Mouse (Mus musculus): ENCODE data around the gene Rps18. TPM values are rescaled to one million over a fixed set of nuclear protein-coding genes. Genes with fewer than 3 reads are reported as not detected.
A peak's percentile ranks its signal among the peaks of the same experiment; 100 is the strongest.

The Rps18 gene
- polyA plus RNA-seq, 1 experiment from 2014 or later, result 1,812 TPM

- Histone ChIP-seq H3K4me2 (replicated peaks) (peak within 1 kb of the TSS; percentile 91), H3K27me3 (replicated peaks) (no peaks in the 10 kb centered on the region), H3K4me3 (replicated peaks) (peak within 1 kb of the TSS; percentile 52), H3K36me3 (peaks cover 13% of the 10 kb centered on the region), H3K9me3 (no peaks in the 10 kb centered on the region), H3K9ac (peak within 1 kb of the TSS; percentile 59), H3K27ac (peak within 1 kb of the TSS; percentile 96), H3K4me1 (replicated peaks) (peaks cover 52% of the 10 kb centered on the region)
- 1% methylated on average over 45 of the region's 45 CpGs for WGBS
- ATAC-seq, result peak; percentile 79
Observed at GRCm38 (mm10) chr17:33951021-33951946, 4.5 kb downstream of the Rps18 start, which contains the start of gene B3galt4. Gene B3galt4 (minus strand): TSS chr17:33951488.

GRCm38 (mm10) chr17:33950131-33950625 lies 5.6 kb downstream of the Rps18 start:
- Histone ChIP-seq H3K4me1 (replicated peaks) (peaks cover 52% of the 10 kb centered on the region), H3K36me3 (peaks cover 16% of the 10 kb centered on the region), H3K27ac (peak overlapping the region; percentile 96), H3K9ac (peak overlapping the region; percentile 59), H3K9me3 (no peaks in the 10 kb centered on the region), H3K4me2 (replicated peaks) (peak overlapping the region; percentile 91), H3K4me3 (replicated peaks) (peak overlapping the region; percentile 52), H3K27me3 (replicated peaks) (no peaks in the 10 kb centered on the region)
- WGBS, result 77% methylated on average over 10 of the region's 10 CpGs
- no peak for ATAC-seq

GRCm38 (mm10) chr17:33948905-33949537 lies 6.8 kb downstream of the Rps18 start:
- peak; percentile 67 for ATAC-seq
- H3K36me3 ChIP-seq, result peaks cover 22% of the 10 kb centered on the region
- 0 out of 2 replicates have a peak overlapping the region, but pooled peaks have one; percentile 1 for H3K4me3 ChIP-seq (replicated peaks)
- no peaks in the 10 kb centered on the region for H3K9me3 ChIP-seq
- 69% methylated on average over 19 of the region's 19 CpGs for WGBS
- H3K27ac ChIP-seq, result peak overlapping the region; percentile 70
- peak overlapping the region; percentile 21; the same call in 1 of the 2 replicates for H3K9ac ChIP-seq
- H3K4me1 ChIP-seq (replicated peaks), result peaks cover 46% of the 10 kb centered on the region
- H3K27me3 ChIP-seq (replicated peaks), result no peaks in the 10 kb centered on the region
- peak overlapping the region; percentile 91 for H3K4me2 ChIP-seq (replicated peaks)

- ATAC-seq, result no peak
- Histone ChIP-seq H3K9me3 (no peaks in the 10 kb centered on the region), H3K4me2 (replicated peaks) (peak overlapping the region; percentile 91), H3K36me3 (peaks cover 22% of the 10 kb centered on the region), H3K4me1 (replicated peaks) (peaks cover 40% of the 10 kb centered on the region), H3K9ac (peak overlapping the region; percentile 21; the same call in 1 of the 2 replicates), H3K4me3 (replicated peaks) (no peak overlapping the region), H3K27ac (peak overlapping the region; percentile 70), H3K27me3 (replicated peaks) (no peaks in the 10 kb centered on the region)
- 86% methylated on average over 22 of the region's 22 CpGs for WGBS
Observed at GRCm38 (mm10) chr17:33948090-33948904, 7.5 kb downstream of the Rps18 start.

GRCm38 (mm10) chr17:33947430-33948089 lies 8.2 kb downstream of the Rps18 start:
- WGBS, result 92% methylated on average over 10 of the region's 10 CpGs

GRCm38 (mm10) chr17:33943454-33943853 lies 12.3 kb downstream of the Rps18 start:
- no peaks in the 10 kb centered on the region for H3K27me3 ChIP-seq (replicated peaks)
- H3K36me3 ChIP-seq, result peaks cover 19% of the 10 kb centered on the region; the same call in 1 of the 2 replicates
- H3K4me3 ChIP-seq (replicated peaks), result no peak overlapping the region
- H3K27ac ChIP-seq, result no peak overlapping the region
- H3K9ac ChIP-seq, result no peak overlapping the region
- no peaks in the 10 kb centered on the region for H3K9me3 ChIP-seq
- H3K4me1 ChIP-seq (replicated peaks), result peaks cover 25% of the 10 kb centered on the region
- H3K4me2 ChIP-seq (replicated peaks), result no peak overlapping the region
- no peak for ATAC-seq
- WGBS, result 94% methylated on average over 15 of the region's 15 CpGs

More at GRCm38 (mm10) chr17:33947430-33948089, 8.2 kb downstream of the Rps18 start:
- peaks cover 33% of the 10 kb centered on the region for H3K4me1 ChIP-seq (replicated peaks)
- H3K4me2 ChIP-seq (replicated peaks), result no peak overlapping the region
- no peak overlapping the region for H3K4me3 ChIP-seq (replicated peaks)
- H3K9ac ChIP-seq, result no peak overlapping the region
- no peaks in the 10 kb centered on the region for H3K9me3 ChIP-seq
- no peak for ATAC-seq
- H3K27me3 ChIP-seq (replicated peaks), result no peaks in the 10 kb centered on the region
- peaks cover 19% of the 10 kb centered on the region; the same call in 1 of the 2 replicates for H3K36me3 ChIP-seq
- no peak overlapping the region for H3K27ac ChIP-seq

- Histone ChIP-seq H3K27ac (no peak overlapping the region), H3K4me2 (replicated peaks) (peak overlapping the region; percentile 93), H3K9ac (peak overlapping the region; percentile 69), H3K9me3 (no peaks in the 10 kb centered on the region), H3K27me3 (replicated peaks) (no peaks in the 10 kb centered on the region), H3K4me1 (replicated peaks) (peaks cover 22% of the 10 kb centered on the region), H3K36me3 (peaks cover 28% of the 10 kb centered on the region), H3K4me3 (replicated peaks) (peak overlapping the region; percentile 83)
- 53% methylated on average over 19 of the region's 19 CpGs for WGBS
- no peak for ATAC-seq
Observed at GRCm38 (mm10) chr17:33941381-33941780, 14.4 kb downstream of the Rps18 start.

GRCm38 (mm10) chr17:33940981-33941380 lies 14.8 kb downstream of the Rps18 start:
- peak overlapping the region; percentile 69 for H3K9ac ChIP-seq
- peak overlapping the region; percentile 93 for H3K4me2 ChIP-seq (replicated peaks)
- no peak overlapping the region for H3K27ac ChIP-seq
- no peaks in the 10 kb centered on the region for H3K27me3 ChIP-seq (replicated peaks)
- peak overlapping the region; percentile 83 for H3K4me3 ChIP-seq (replicated peaks)
- ATAC-seq, result peak; percentile 12; the same call in 1 of the 2 replicates
- 1% methylated on average over 26 of the region's 26 CpGs for WGBS
- H3K36me3 ChIP-seq, result peaks cover 28% of the 10 kb centered on the region
- H3K4me1 ChIP-seq (replicated peaks), result peaks cover 22% of the 10 kb centered on the region
- H3K9me3 ChIP-seq, result no peaks in the 10 kb centered on the region

GRCm38 (mm10) chr17:33940206-33940805 lies 15.5 kb downstream of the Rps18 start, which contains the start of the genes Pfdn6 and Wdr46:
Gene Pfdn6 (minus strand): TSS chr17:33940343.
Gene Wdr46 (plus strand): TSS chr17:33940660.
- Histone ChIP-seq H3K4me3 (replicated peaks) (peak within 1 kb of the TSS; percentile 83), H3K27ac (peak within 1 kb of the TSS; percentile 18; the same call in 1 of the 2 replicates), H3K4me1 (replicated peaks) (peaks cover 22% of the 10 kb centered on the region), H3K36me3 (peaks cover 26% of the 10 kb centered on the region), H3K4me2 (replicated peaks) (peak within 1 kb of the TSS; percentile 93), H3K9me3 (no peaks in the 10 kb centered on the region), H3K9ac (peak within 1 kb of the TSS; percentile 77), H3K27me3 (replicated peaks) (no peaks in the 10 kb centered on the region)
- peak; percentile 94 for ATAC-seq
- WGBS, result under 1% methylated on average over 36 of the region's 36 CpGs

- ATAC-seq, result no peak
- Histone ChIP-seq H3K4me2 (replicated peaks) (peak overlapping the region; percentile 93), H3K4me3 (replicated peaks) (peak overlapping the region; percentile 83; the same call in 1 of the 2 replicates), H3K36me3 (peaks cover 16% of the 10 kb centered on the region), H3K4me1 (replicated peaks) (peaks cover 22% of the 10 kb centered on the region), H3K9ac (peak overlapping the region; percentile 77; the same call in 1 of the 2 replicates), H3K9me3 (no peaks in the 10 kb centered on the region), H3K27ac (no peak overlapping the region), H3K27me3 (replicated peaks) (no peaks in the 10 kb centered on the region)
- 73% methylated on average over 11 of the region's 11 CpGs for WGBS
Observed at GRCm38 (mm10) chr17:33938783-33939182, 17.0 kb downstream of the Rps18 start.

All from intestine, embryonic 15.5 days (tissue).